Comparison of ENCODE assay signal across 8 mouse cellular contexts in the genomic region with DNA sequence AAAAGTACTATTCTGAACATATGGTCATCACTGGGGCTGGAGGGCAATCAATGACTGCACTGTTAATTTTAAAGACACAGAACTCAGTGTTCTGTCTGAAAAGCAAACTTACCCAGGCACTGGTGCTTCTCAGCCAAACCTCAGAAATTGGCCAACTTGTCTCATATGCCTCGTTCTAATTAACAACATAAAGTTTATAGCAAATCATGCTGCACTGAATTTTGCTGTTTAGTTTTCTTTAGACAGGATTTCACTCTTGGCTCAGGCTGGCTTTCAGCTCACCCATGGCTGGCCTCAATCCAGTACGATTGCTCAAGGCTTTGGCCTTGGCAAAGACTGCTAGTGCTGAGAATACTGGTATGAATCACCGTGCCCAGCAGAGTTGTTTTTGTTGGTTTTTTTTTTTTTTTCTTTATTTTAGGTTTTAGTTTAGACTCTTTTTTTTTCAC. TPM values are rescaled to one million over a fixed set of nuclear protein-coding genes. Genes with fewer than 3 reads are reported as not detected.
A peak's percentile ranks its signal among the peaks of the same experiment; 100 is the strongest.
DNase-seq lines count a peak whose midpoint lies in the region; TF ChIP-seq lines count a peak whose summit lies in the region.
"Had no signal": no experiment of that assay in that cellular context is flagged by ENCODE, and none has a peak within 500 bp of the region (broad histone marks: within the 10 kb centered on the region; RNA-seq: fewer than 3 reads in every experiment).

No protein-coding gene starts in this region.

- H3K9me3 ChIP-seq in MEL (replicated peaks; ENCODE audit: insufficient read depth, low read length) = no peaks in the 10 kb centered on the region

- no peak for TF ChIP-seq RAD21 in MEL (IDR thresholded peaks at IDR 0.05; ENCODE audit: low read depth, low read length)

- intact Hi-C loops in heart, postnatal 14 days (cut with DNase I) = no loop called here
- intact Hi-C loops in left cerebral cortex, postnatal 25 days (cut with DNase I) = no loop called here

- DNase-seq in MEL (ENCODE audit: low read depth, low spot score) = peak; percentile 49
- DNase-seq in cerebellum, postnatal 36 days = peak; percentile 80 to 86
- DNase-seq in heart, postnatal 14 days = peak; percentile 85 to 90
- peak; percentile 69 to 71 for DNase-seq in left cerebral cortex, postnatal 25 days (ENCODE audit: low spot score in 2 of 2)
- DNase-seq in ovary, postnatal 10 days (ENCODE audit: low spot score) = peak; percentile 50
- no peak for DNase-seq in thymus, postnatal 0 days (ENCODE audit: low spot score)

- H3K79me2 ChIP-seq in C2C12 (ENCODE audit: control insufficient read depth, insufficient read depth) (peaks cover 95% of the 10 kb centered on the region), MEL (ENCODE audit: control insufficient read depth, insufficient read depth, low read length, poor library complexity) (peaks cover 28% of the 10 kb centered on the region)

- no peak overlapping the region for H3K9ac ChIP-seq in MEL (ENCODE audit: control insufficient read depth, low read depth, low read length, poor library complexity, severe bottlenecking)

- H3K27ac ChIP-seq in MEL (ENCODE audit: control insufficient read depth, low read depth, low read length) = no peak overlapping the region

- no peak overlapping the region for H3ac ChIP-seq in C2C12 (ENCODE audit: control insufficient read depth, insufficient read length, low read depth)

- no peak overlapping the region for H3K4me3 ChIP-seq in C2C12 (ENCODE audit: insufficient read depth, poor library complexity, severe bottlenecking)
- no peak overlapping the region for H3K4me3 ChIP-seq in MEL (ENCODE audit: control insufficient read depth in 1 of 2, insufficient read depth in 1 of 2, low read depth in 2 of 2, low read length in 2 of 2)
- H3K4me3 ChIP-seq: erythroblast, embryonic 14.5 days had no signal

- TF ChIP-seq POLR2A in MEL (IDR thresholded peaks at IDR 0.05; ENCODE audit: control insufficient read depth in 1 of 2, insufficient read depth in 1 of 2, low read depth in 1 of 2, low read length in 2 of 2, poor library complexity in 1 of 2) = no peak

- H3K79me3 ChIP-seq in C2C12 (ENCODE audit: low read depth) = peaks cover 84% of the 10 kb centered on the region

- peaks cover 7 to 24% of the 10 kb centered on the region in 2 experiments for H3K4me1 ChIP-seq in MEL (ENCODE audit: control insufficient read depth in 1 of 2, insufficient read depth in 2 of 2, low read length in 2 of 2)

- H3K27me3 ChIP-seq in C2C12 (ENCODE audit: control insufficient read depth, insufficient read depth, insufficient read length) = no peaks in the 10 kb centered on the region
- no peaks in the 10 kb centered on the region for H3K27me3 ChIP-seq in MEL (ENCODE audit: control insufficient read depth in 1 of 2, insufficient read depth in 2 of 2, low read length in 2 of 2)

- TF ChIP-seq EP300 in MEL (IDR thresholded peaks at IDR 0.05; ENCODE audit: low read depth in 1 of 2, low read length in 2 of 2) = no peak

- peaks cover 9% of the 10 kb centered on the region for H3K36me3 ChIP-seq in C2C12 (ENCODE audit: control insufficient read depth, insufficient read depth)
- peaks cover 1 to 29% of the 10 kb centered on the region in 2 experiments; a peak in 2 of 4 replicates for H3K36me3 ChIP-seq in MEL (ENCODE audit: control insufficient read depth in 1 of 2, insufficient read depth in 2 of 2, low read length in 2 of 2)

- TF ChIP-seq CTCF in C2C12 (IDR thresholded peaks at IDR 0.05; ENCODE audit: control insufficient read depth, insufficient read depth, insufficient read length) = no peak
- no peak for TF ChIP-seq CTCF in MEL (IDR thresholded peaks at IDR 0.05 in 2 of 3, conservative IDR thresholded peaks at IDR 0.05 in 1 of 3; ENCODE audit: control insufficient read depth in 1 of 3, insufficient read depth in 1 of 3, low read depth in 2 of 3, low read length in 3 of 3, poor library complexity in 1 of 3, severe bottlenecking in 1 of 3)

TF ChIP-seq in C2C12, 6 proteins besides CTCF, POLR2A, EP300 and RAD21:
- TF ChIP-seq CEBPB (IDR thresholded peaks at IDR 0.05; ENCODE audit: low read depth) (peak; percentile 98), MYOD1 (IDR thresholded peaks at IDR 0.05; ENCODE audit: control insufficient read depth, insufficient read length, low read depth) (no peak)

TF ChIP-seq in MEL, 35 proteins besides CTCF, POLR2A, EP300 and RAD21:
- TF ChIP-seq RCOR1 (IDR thresholded peaks at IDR 0.05; ENCODE audit: low read depth, low read length) = no peak
- TF ChIP-seq TCF12 (IDR thresholded peaks at IDR 0.05; ENCODE audit: low read depth, low read length) = no peak
- TF ChIP-seq GATA1 (IDR thresholded peaks at IDR 0.05; ENCODE audit: low read depth, low read length) = no peak
- TF ChIP-seq MAZ (IDR thresholded peaks at IDR 0.05; ENCODE audit: low read depth, low read length) = no peak
- TF ChIP-seq GABPA (IDR thresholded peaks at IDR 0.05; ENCODE audit: low read depth, low read length) = no peak
- no peak for TF ChIP-seq POLR2AphosphoS5 (IDR thresholded peaks at IDR 0.05; ENCODE audit: borderline replicate concordance, low read depth, low read length)
- TF ChIP-seq ZNF384 (IDR thresholded peaks at IDR 0.05; ENCODE audit: low read depth, low read length) = no peak
- TF ChIP-seq NRF1 (IDR thresholded peaks at IDR 0.05; ENCODE audit: insufficient read depth, low read depth, low read length, poor library complexity, severe bottlenecking) = no peak
- TF ChIP-seq TBP (IDR thresholded peaks at IDR 0.05; ENCODE audit: low read depth, low read length) = no peak
- no peak for TF ChIP-seq UBTF (IDR thresholded peaks at IDR 0.05; ENCODE audit: borderline replicate concordance, insufficient read depth, low read depth, low read length)
- no peak for TF ChIP-seq USF1 (IDR thresholded peaks at IDR 0.05; ENCODE audit: low read depth, low read length)
- no peak for TF ChIP-seq CHD2 (IDR thresholded peaks at IDR 0.05; ENCODE audit: low read length)
- TF ChIP-seq MAFK (IDR thresholded peaks at IDR 0.05; ENCODE audit: borderline replicate concordance, low read depth, low read length) = no peak
- TF ChIP-seq E2F4 (IDR thresholded peaks at IDR 0.05; ENCODE audit: borderline replicate concordance, low read depth, low read length) = no peak
- no peak for TF ChIP-seq SIN3A (IDR thresholded peaks at IDR 0.05; ENCODE audit: low read length)
TF ChIP-seq in MEL: peak in this region for 0.

RNA-seq across cellular contexts. Expression of a gene that starts 24.0 kb away (rescaled TPM):
- polyA plus RNA-seq in C2C12 (2012; fragmentation: generic; extraction: Trizol) = 4.5 TPM
- 20.7 and 25.1 TPM in 2 replicates for total RNA-seq in MEL (2012; rRNA removed)
- polyA plus RNA-seq in MEL (2012; ENCODE audit: insufficient read depth in 1 of 2, insufficient read length in 2 of 2, low read depth in 1 of 2, low replicate concordance in 2 of 2, missing spikeins in 1 of 2) = 100 to 1,000 TPM in 1 of 2 experiments, 10 to 100 TPM in 1; 10.0 to 773 TPM
- 100 to 1,000 TPM; 163 to 164 TPM for total RNA-seq in heart, postnatal 14 days (2021)
- total RNA-seq in left cerebral cortex, postnatal 25 days (2021) = 100 to 1,000 TPM in 1 of 2 experiments, 10 to 100 TPM in 1; 98.2 to 112 TPM
- polyA plus RNA-seq in thymus, postnatal 0 days (2015; fragmentation: Nextera tagmentation; extraction: Ambion mirVana) = 11.6 and 17.9 TPM in 2 replicates
